ENCODE assay signal across 13 mouse cellular contexts in the genomic region with DNA sequence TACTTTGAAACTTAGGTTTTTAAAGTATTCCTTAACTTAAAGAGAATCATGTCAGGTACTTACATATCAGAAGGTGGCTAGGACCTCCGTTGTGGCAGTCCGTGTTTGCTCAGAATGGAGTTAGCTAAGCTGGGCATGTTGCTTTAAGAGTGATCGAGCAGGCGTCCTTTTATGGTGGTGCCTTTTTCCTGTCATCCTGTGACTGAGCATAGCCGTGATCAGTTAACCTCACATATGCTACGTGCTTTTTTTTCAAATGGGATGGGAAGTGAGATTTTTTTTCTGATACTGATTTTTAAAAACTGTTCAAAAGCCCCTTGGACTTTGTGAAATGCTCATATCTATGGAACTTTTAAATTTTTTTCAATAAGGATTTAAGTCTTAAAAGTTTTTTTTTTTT. TPM values are rescaled to one million over a fixed set of nuclear protein-coding genes. Genes with fewer than 3 reads are reported as not detected.
DNase-seq lines count a peak whose midpoint lies in the region; ATAC-seq and TF ChIP-seq lines count a peak whose summit lies in the region.
"Had no signal": no experiment of that assay in that cellular context is flagged by ENCODE, and none has a peak within 500 bp of the region (broad histone marks: within the 10 kb centered on the region; RNA-seq: fewer than 3 reads in every experiment).

A gene (minus strand): TSS at position 206 of the 400 bp plus-strand sequence.

- H3K36me3 ChIP-seq in kidney, postnatal 0 days (ENCODE audit: insufficient read depth, low read length) = no peaks in the 10 kb centered on the region
- peaks cover 0 to 18% of the 10 kb centered on the region in 2 experiments for H3K36me3 ChIP-seq in CH12.LX (replicated peaks in 1 of 2; ENCODE audit: control insufficient read depth in 1 of 2, insufficient read depth in 1 of 2, low read length in 1 of 2)
- H3K36me3 ChIP-seq in heart, embryonic 13.5 days = no peaks in the 10 kb centered on the region
- H3K36me3 ChIP-seq in midbrain, postnatal 0 days (ENCODE audit: insufficient read depth, low read length) = no peaks in the 10 kb centered on the region
- no peaks in the 10 kb centered on the region; the same call in 1 of the 2 replicates for H3K36me3 ChIP-seq in midbrain, embryonic 10.5 days
- H3K36me3 ChIP-seq: midbrain, embryonic 12.5 days had no signal

- no peaks in the 10 kb centered on the region for H3K27me3 ChIP-seq in kidney, postnatal 0 days (ENCODE audit: insufficient read depth, low read length)
- no peaks in the 10 kb centered on the region for H3K27me3 ChIP-seq in CH12.LX (replicated peaks)
- no peaks in the 10 kb centered on the region for H3K27me3 ChIP-seq in heart, embryonic 13.5 days (replicated peaks)
- H3K27me3 ChIP-seq in midbrain, postnatal 0 days (ENCODE audit: insufficient read depth, low read length) = no peaks in the 10 kb centered on the region
- H3K27me3 ChIP-seq in midbrain, embryonic 10.5 days (ENCODE audit: low read depth, poor library complexity, severe bottlenecking) = no peaks in the 10 kb centered on the region
- H3K27me3 ChIP-seq: midbrain, embryonic 12.5 days had no signal

- H3K27ac ChIP-seq in kidney, postnatal 0 days = no peak within 1 kb of the TSS
- no peak within 1 kb of the TSS for H3K27ac ChIP-seq in CH12.LX (ENCODE audit: insufficient read depth, low read depth)
- peak within 1 kb of the TSS; percentile 70 for H3K27ac ChIP-seq in heart, embryonic 13.5 days (replicated peaks)
- H3K27ac ChIP-seq in midbrain, postnatal 0 days (ENCODE audit: low read depth, low read length) = no peak within 1 kb of the TSS
- no peak within 1 kb of the TSS for H3K27ac ChIP-seq in midbrain, embryonic 10.5 days (replicated peaks)
- H3K27ac ChIP-seq: midbrain, embryonic 12.5 days had no signal

- dilution Hi-C loops in CH12.LX (cut with MboI; ENCODE audit: extremely low pct_ligation_motif_present, extremely low pct_unique_long_range_greater_than_20kb, low sequenced_read_pairs) = no loop called here

- H3K4me1 ChIP-seq in kidney, postnatal 0 days (replicated peaks; ENCODE audit: insufficient read depth, low read length) = peaks cover 20% of the 10 kb centered on the region
- peaks cover 23 to 62% of the 10 kb centered on the region in 2 experiments for H3K4me1 ChIP-seq in CH12.LX (ENCODE audit: control insufficient read depth in 1 of 2, insufficient read depth in 2 of 2)
- peaks cover 48% of the 10 kb centered on the region for H3K4me1 ChIP-seq in heart, embryonic 13.5 days
- H3K4me1 ChIP-seq in midbrain, postnatal 0 days (ENCODE audit: insufficient read depth, low read length) = no peaks in the 10 kb centered on the region
- H3K4me1 ChIP-seq in midbrain, embryonic 10.5 days = peaks cover 4% of the 10 kb centered on the region; the same call in 1 of the 2 replicates

- TF ChIP-seq POLR2A in CH12.LX (IDR thresholded peaks at IDR 0.05; ENCODE audit: low read depth, low read length) = no peak

- H3K4me3 ChIP-seq in kidney, postnatal 0 days (replicated peaks; ENCODE audit: low read depth, low read length) = no peak within 1 kb of the TSS
- H3K4me3 ChIP-seq in CH12.LX (replicated peaks in 1 of 3; ENCODE audit: low read depth in 2 of 3, low read length in 2 of 3, poor library complexity in 1 of 3) = peak within 1 kb of the TSS; percentile 0 to 70 (median 51)
- H3K4me3 ChIP-seq in heart, embryonic 13.5 days = peak within 1 kb of the TSS; percentile 29
- H3K4me3 ChIP-seq in midbrain, postnatal 0 days (ENCODE audit: low read depth, low read length) = no peak within 1 kb of the TSS
- no peak within 1 kb of the TSS for H3K4me3 ChIP-seq in midbrain, embryonic 10.5 days
- H3K4me3 ChIP-seq: midbrain, embryonic 12.5 days had no signal

- WGBS in kidney, postnatal 0 days = 32% methylated on average over 6 of the region's 6 CpGs
- 18% methylated on average over 6 of the region's 6 CpGs for WGBS in heart, embryonic 13.5 days
- WGBS in midbrain, postnatal 0 days = 66% methylated on average over 6 of the region's 6 CpGs
- WGBS in midbrain, embryonic 10.5 days = 72% methylated on average over 6 of the region's 6 CpGs

- TF ChIP-seq EP300 in CH12.LX (IDR thresholded peaks at IDR 0.05; ENCODE audit: low read length) = peak; percentile 49; the same call in 1 of the 2 replicates

- H3K9ac ChIP-seq in kidney, postnatal 0 days (ENCODE audit: low read depth, low read length) = no peak within 1 kb of the TSS
- no peak within 1 kb of the TSS; the same call in 1 of the 2 replicates for H3K9ac ChIP-seq in CH12.LX (ENCODE audit: insufficient read depth, low read depth)
- peak within 1 kb of the TSS; percentile 68 for H3K9ac ChIP-seq in heart, embryonic 13.5 days
- H3K9ac ChIP-seq in midbrain, postnatal 0 days (replicated peaks; ENCODE audit: low read length, poor library complexity, severe bottlenecking) = no peak within 1 kb of the TSS
- H3K9ac ChIP-seq: midbrain, embryonic 12.5 days had no signal

- H3K9me3 ChIP-seq in kidney, postnatal 0 days (replicated peaks; ENCODE audit: low read length) = no peaks in the 10 kb centered on the region
- no peaks in the 10 kb centered on the region for H3K9me3 ChIP-seq in CH12.LX (replicated peaks; ENCODE audit: low read length)
- H3K9me3 ChIP-seq in heart, embryonic 13.5 days = no peaks in the 10 kb centered on the region
- H3K9me3 ChIP-seq in midbrain, postnatal 0 days (ENCODE audit: low read length) = no peaks in the 10 kb centered on the region
- H3K9me3 ChIP-seq in midbrain, embryonic 10.5 days (replicated peaks) = no peaks in the 10 kb centered on the region
- H3K9me3 ChIP-seq: midbrain, embryonic 12.5 days had no signal

- peak within 1 kb of the TSS; percentile 23; the same call in 1 of the 2 replicates for H3K4me2 ChIP-seq in kidney, postnatal 0 days (ENCODE audit: low read length)
- no peak within 1 kb of the TSS for H3K4me2 ChIP-seq in CH12.LX (ENCODE audit: insufficient read depth, low read depth, poor library complexity, severe bottlenecking)
- peak within 1 kb of the TSS; percentile 52 for H3K4me2 ChIP-seq in heart, embryonic 13.5 days
- no peak within 1 kb of the TSS for H3K4me2 ChIP-seq in midbrain, postnatal 0 days (ENCODE audit: low read depth, low read length, poor library complexity, severe bottlenecking)
- H3K4me2 ChIP-seq: midbrain, embryonic 12.5 days had no signal

- in situ Hi-C loops in CH12.LX (cut with MboI; ENCODE audit: low pct_ligation_motif_present, low pct_unique_long_range_greater_than_20kb, low sequenced_read_pairs) = loop anchor here (5.0 kb wide), 1 partner anchor 33 kb away; no protein-coding TSS in a partner anchor

- TF ChIP-seq CTCF in kidney, postnatal 0 days (IDR thresholded peaks at IDR 0.05; ENCODE audit: low read depth) = no peak
- TF ChIP-seq CTCF in CH12.LX (conservative IDR thresholded peaks at IDR 0.05 in 1 of 2, IDR thresholded peaks at IDR 0.05 in 1 of 2; ENCODE audit: low read depth in 2 of 2, low read length in 2 of 2) = no peak
- TF ChIP-seq CTCF in midbrain, postnatal 0 days (IDR thresholded peaks at IDR 0.05) = no peak

- peaks cover 3% of the 10 kb centered on the region for H3K79me2 ChIP-seq in CH12.LX (replicated peaks; ENCODE audit: control insufficient read depth, extremely low read depth, insufficient read depth, poor library complexity, severe bottlenecking)

- no peak; the same call in 1 of the 2 replicates for TF ChIP-seq RAD21 in CH12.LX (IDR thresholded peaks at IDR 0.05; ENCODE audit: low read depth, low read length)

- ATAC-seq in kidney, postnatal 0 days (replicated peaks; ENCODE audit: low FRiP score, low read depth) = no peak
- ATAC-seq in heart, embryonic 13.5 days (ENCODE audit: extremely low read depth, insufficient number of reproducible peaks, low FRiP score, low TSS enrichment) = no peak
- ATAC-seq in megakaryocyte, adult 5-6 weeks (ENCODE audit: poor library complexity, severe bottlenecking) = peak; percentile 58
- ATAC-seq in midbrain, postnatal 0 days (ENCODE audit: low FRiP score) = no peak
- ATAC-seq: forebrain, embryonic 16.5 days had no signal

- no peak for DNase-seq in kidney, postnatal 0 days (ENCODE audit: low spot score)
- DNase-seq in kidney, postnatal 10 days = no peak
- DNase-seq in CH12.LX (ENCODE audit: extremely low read depth) = peak; percentile 71
- no peak for DNase-seq in midbrain, postnatal 0 days (ENCODE audit: low spot score)
- no peak for DNase-seq in adrenal gland, postnatal 4 days (ENCODE audit: low spot score in 2 of 2)
- no peak for DNase-seq in midbrain, embryonic 10.5 days (ENCODE audit: low spot score)
- DNase-seq: cerebellum, adult 18-20 months; kidney, adult 2 months; right cerebral cortex, postnatal 4 days had no signal

TF ChIP-seq in CH12.LX, 34 proteins besides CTCF, POLR2A, EP300 and RAD21:
- TF ChIP-seq ZNF384 (IDR thresholded peaks at IDR 0.05; ENCODE audit: low read depth, low read length) (peak; percentile 90), NRF1 (IDR thresholded peaks at IDR 0.05; ENCODE audit: low read depth, low read length) (no peak), ETS1 (conservative IDR thresholded peaks at IDR 0.05; ENCODE audit: low read depth, low read length) (0 out of 2 replicates have a peak, but pooled peaks have one; percentile 16), ZKSCAN1 (IDR thresholded peaks at IDR 0.05; ENCODE audit: borderline replicate concordance, low read depth, low read length) (no peak), IRF4 (IDR thresholded peaks at IDR 0.05; ENCODE audit: low read depth, low read length) (0 out of 2 replicates have a peak, but pooled peaks have one; percentile 9), SIN3A (IDR thresholded peaks at IDR 0.05; ENCODE audit: low read length) (peak; percentile 26; the same call in 1 of the 2 replicates), MAX (IDR thresholded peaks at IDR 0.05; ENCODE audit: low read length) (peak; percentile 37; the same call in 1 of the 2 replicates)

RNA-seq across cellular contexts. Expression of the gene that starts here (rescaled TPM):
- 1.5 and 1.9 TPM in 2 replicates for polyA plus RNA-seq in kidney, postnatal 0 days (2015; fragmentation: Nextera tagmentation; extraction: Ambion mirVana)
- total RNA-seq in CH12.LX (2012; rRNA removed) = 3.6 and 4.0 TPM in 2 replicates
- total RNA-seq in CH12.LX (2014; rRNA removed) = 16.2 and 16.3 TPM in 2 replicates
- polyA plus RNA-seq in CH12.LX (2012; ENCODE audit: insufficient read length, low read depth) = 8.3 and 8.7 TPM in 2 replicates
- 2.3 and 2.5 TPM in 2 replicates for polyA plus RNA-seq in heart, embryonic 13.5 days (2015; fragmentation: Nextera tagmentation; extraction: Ambion mirVana)
- 39.0 and 39.1 TPM in 2 replicates for total RNA-seq in megakaryocyte, adult 5-6 weeks (2015)
- 33.8 and 36.4 TPM in 2 replicates for total RNA-seq in megakaryocyte, adult 5-6 weeks (2017)
- 0.52 and 1.3 TPM in 2 replicates for total RNA-seq in midbrain, postnatal 0 days (2014; rRNA removed)
- polyA plus RNA-seq in midbrain, postnatal 0 days (2015; fragmentation: Nextera tagmentation; extraction: Ambion mirVana) = 0.49 and 0.64 TPM in 2 replicates
- under 1 TPM; 0.42 to 0.56 TPM for total RNA-seq in adrenal gland, postnatal 4 days (2021)
- 1.8 and 1.9 TPM in 2 replicates for polyA plus RNA-seq in midbrain, embryonic 10.5 days (2016; fragmentation: Nextera tagmentation; extraction: Ambion mirVana)

Comparison
In these comparisons a context has a peak if more than half of its experiments do, and no peak if none do; other contexts are left out.
1. H3K4me2 ChIP-seq: peak in kidney, postnatal 0 days (single experiment) and heart, embryonic 13.5 days (single experiment); none in CH12.LX (single experiment) and midbrain, postnatal 0 days (single experiment).
2. H3K4me3 ChIP-seq: peak in CH12.LX (3 of 3) and heart, embryonic 13.5 days (single experiment); none in kidney, postnatal 0 days (single experiment), midbrain, postnatal 0 days (single experiment) and midbrain, embryonic 10.5 days (single experiment).